Comparison of ENCODE assay signal across 13 mouse cellular contexts in the genomic region with DNA sequence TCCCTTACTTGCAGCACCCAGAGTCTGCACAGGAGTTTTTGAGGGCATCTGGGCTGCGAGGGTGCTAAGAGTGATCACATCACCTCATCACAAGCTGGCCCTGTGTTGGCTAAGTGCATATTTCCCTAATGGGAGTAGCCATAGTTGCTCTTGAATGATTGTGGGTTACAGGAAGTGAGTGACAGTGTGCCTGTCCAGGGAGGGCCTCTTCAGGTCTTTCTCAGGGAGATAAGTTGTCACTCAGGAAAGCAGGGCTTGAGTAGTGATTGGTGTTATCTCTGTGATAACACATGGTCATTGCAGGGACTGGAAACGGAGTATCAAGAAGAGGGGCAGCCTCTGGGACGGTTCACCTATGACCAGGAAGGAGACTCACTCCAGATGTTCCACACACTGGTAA.
"Had no signal": no experiment of that assay in that cellular context is flagged by ENCODE, and none has a peak within 500 bp of the region (broad histone marks: within the 10 kb centered on the region; RNA-seq: fewer than 3 reads in every experiment).

No protein-coding gene starts in this region.

- H3K27ac ChIP-seq: layer of hippocampus, adult 2 months; limb, embryonic 15.5 days; midbrain, embryonic 13.5 days; neural tube, embryonic 15.5 days had no signal

- H3K9ac ChIP-seq: limb, embryonic 15.5 days; midbrain, embryonic 13.5 days; neural tube, embryonic 15.5 days had no signal

- H3K9me3 ChIP-seq: limb, embryonic 15.5 days; midbrain, embryonic 13.5 days; neural tube, embryonic 15.5 days had no signal

- ATAC-seq: midbrain, embryonic 13.5 days had no signal

- H3K4me2 ChIP-seq: limb, embryonic 15.5 days; midbrain, embryonic 13.5 days; neural tube, embryonic 15.5 days had no signal

- H3K4me3 ChIP-seq: layer of hippocampus, adult 2 months; limb, embryonic 15.5 days; midbrain, embryonic 13.5 days; myocyte; neural tube, embryonic 15.5 days had no signal

- H3K27me3 ChIP-seq: limb, embryonic 15.5 days; midbrain, embryonic 13.5 days; neural tube, embryonic 15.5 days had no signal

- DNase-seq: kidney, adult 18-20 months; kidney, postnatal 10 days; kidney, postnatal 4 days; left cerebral cortex, postnatal 4 days; lung, adult 18-20 months; right cerebral cortex, adult 18-20 months; thymus, adult 2 months; thymus, postnatal 36 days had no signal
